Mouse (Mus musculus) Patski (cell line): ENCODE results near the gene Amigo2. TPM values are rescaled to one million over a fixed set of nuclear protein-coding genes. Genes with fewer than 3 reads are reported as not detected.
"Not testable (repeated sequence)": the region's sequence is repeated elsewhere in the genome, so short reads cannot be mapped to it uniquely, and the experiment has no call there.

Experiments
- ATAC-seq: fragments of 100-300 bp; one replicate; pipeline ENCODE4 v1.8.0; 2021
- CTCF ChIA-PET: fragments of 350-600 bp; sonication (Branson Sonifier 250); formaldehyde crosslinking; loops from one replicate; lab custom pipeline; 2022; ENCODE audit warnings: inconsistent platforms; lab: Charles Lee
- POLR2A ChIA-PET: fragments of 350-600 bp; sonication (Branson Sonifier 250); formaldehyde crosslinking; loops from one replicate; lab custom pipeline; 2022; ENCODE audit warnings: antibody characterized with exemption, inconsistent platforms; lab: Charles Lee
- DNase-seq: peaks from one replicate; pipeline ENCODE4 v3.0.0-alpha.2; 2011; ENCODE audit warnings: low read depth, low spot score
- H3K27me3 ChIP-seq: fragments of 371-371 bp; one replicate; pipeline ENCODE4 v1.5.1; 2021
- CTCF ChIP-seq: fragments of 100-300 bp; IDR thresholded peaks from one replicate; pipeline ENCODE4 v1.5.1; 2021
- in situ Hi-C: fragments of 300-500 bp; cut with MboI; formaldehyde crosslinking; loops from 3 replicates; pipeline ENCODE4 v1.11.1; 2018; ENCODE audit warnings: low pct_unique_long_range_greater_than_20kb, mixed read lengths
- polyA plus RNA-seq: library from polyadenylated mRNA; unstranded; gene quantifications from one replicate; pipeline ENCODE4 v1.2.3, GENCODE M21; 2021

The Amigo2 gene
- polyA plus RNA-seq, 1 experiment from 2014 or later = 4.5 TPM

DNA sequence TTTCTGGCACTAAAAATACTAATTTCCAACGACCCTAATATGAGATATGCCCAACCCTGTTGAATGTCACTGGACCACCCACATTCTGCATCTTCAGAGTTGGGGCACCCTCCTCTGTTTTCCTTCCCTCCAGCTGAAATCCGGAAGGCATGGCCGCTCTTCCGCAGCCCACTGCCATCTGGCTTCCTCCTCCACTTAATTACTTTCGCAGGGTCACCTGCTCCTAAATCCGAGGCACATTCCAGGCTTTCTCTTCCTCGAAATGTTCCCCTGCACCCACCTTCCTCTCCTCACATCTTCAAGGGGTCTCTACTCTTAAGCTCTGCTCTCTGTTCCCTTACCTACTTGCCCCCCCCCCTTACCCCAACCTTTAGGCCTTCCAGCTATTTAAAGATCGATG lies 23.1 kb downstream of the Amigo2 start:
- ChIA-PET POLR2A (no interaction called here), CTCF (no interaction called here)
- DNase-seq = no peak
- TF ChIP-seq CTCF = no peak
- H3K27me3 ChIP-seq = no peaks in the 10 kb centered on the region
- in situ Hi-C loops = no loop called here
- no peak for ATAC-seq

DNA sequence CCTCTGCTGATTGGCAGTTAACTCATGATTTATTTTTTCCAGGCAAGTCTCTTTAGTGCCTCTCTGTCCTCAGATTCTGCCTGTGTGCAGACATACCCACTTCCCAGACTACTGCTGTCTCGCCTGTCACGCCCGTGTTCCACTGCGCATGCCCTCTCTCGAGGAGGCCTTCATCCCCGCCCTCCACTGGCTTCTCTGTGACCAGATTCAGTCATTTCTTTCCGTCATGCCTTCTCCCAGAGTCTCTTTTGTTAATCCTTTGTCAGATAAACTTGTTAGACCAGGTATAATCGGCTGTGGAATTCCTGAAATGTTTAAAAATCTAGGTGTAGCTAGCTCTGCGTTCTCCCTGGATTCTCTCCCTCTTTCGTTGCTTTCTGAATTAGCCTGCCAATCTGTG lies 23.7 kb downstream of the Amigo2 start:
- ATAC-seq = no peak
- in situ Hi-C loops = no loop called here

DNA sequence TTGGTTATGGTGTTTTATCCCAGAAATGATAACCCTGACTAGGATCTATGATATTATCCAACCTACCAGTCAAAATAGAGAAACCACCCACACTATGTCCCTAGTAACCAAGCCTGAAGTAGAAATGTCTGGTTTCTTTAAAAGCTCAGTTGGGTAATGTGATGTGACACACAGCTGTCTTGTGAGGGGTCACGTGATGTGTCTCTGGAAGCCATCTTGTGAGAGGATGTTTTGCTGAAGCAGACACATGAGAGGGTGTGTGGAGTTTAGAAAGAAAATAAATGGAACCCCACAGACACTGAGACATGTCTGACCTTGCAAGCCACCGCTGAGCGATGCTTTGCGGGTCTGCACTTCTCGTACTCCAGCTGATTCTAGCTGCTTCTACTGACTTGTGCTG lies 30.2 kb downstream of the Amigo2 start:
- in situ Hi-C loops = no loop called here
- ChIA-PET POLR2A (no interaction called here), CTCF (no interaction called here)
- H3K27me3 ChIP-seq = peaks cover 2% of the 10 kb centered on the region
- no peak for DNase-seq
- ATAC-seq = no peak
- no peak for TF ChIP-seq CTCF

More for the DNA sequence above, 23.7 kb downstream of the Amigo2 start:
- no peak for TF ChIP-seq CTCF
- DNase-seq = no peak
- no peaks in the 10 kb centered on the region for H3K27me3 ChIP-seq
- ChIA-PET POLR2A (no interaction called here), CTCF (no interaction called here)

DNA sequence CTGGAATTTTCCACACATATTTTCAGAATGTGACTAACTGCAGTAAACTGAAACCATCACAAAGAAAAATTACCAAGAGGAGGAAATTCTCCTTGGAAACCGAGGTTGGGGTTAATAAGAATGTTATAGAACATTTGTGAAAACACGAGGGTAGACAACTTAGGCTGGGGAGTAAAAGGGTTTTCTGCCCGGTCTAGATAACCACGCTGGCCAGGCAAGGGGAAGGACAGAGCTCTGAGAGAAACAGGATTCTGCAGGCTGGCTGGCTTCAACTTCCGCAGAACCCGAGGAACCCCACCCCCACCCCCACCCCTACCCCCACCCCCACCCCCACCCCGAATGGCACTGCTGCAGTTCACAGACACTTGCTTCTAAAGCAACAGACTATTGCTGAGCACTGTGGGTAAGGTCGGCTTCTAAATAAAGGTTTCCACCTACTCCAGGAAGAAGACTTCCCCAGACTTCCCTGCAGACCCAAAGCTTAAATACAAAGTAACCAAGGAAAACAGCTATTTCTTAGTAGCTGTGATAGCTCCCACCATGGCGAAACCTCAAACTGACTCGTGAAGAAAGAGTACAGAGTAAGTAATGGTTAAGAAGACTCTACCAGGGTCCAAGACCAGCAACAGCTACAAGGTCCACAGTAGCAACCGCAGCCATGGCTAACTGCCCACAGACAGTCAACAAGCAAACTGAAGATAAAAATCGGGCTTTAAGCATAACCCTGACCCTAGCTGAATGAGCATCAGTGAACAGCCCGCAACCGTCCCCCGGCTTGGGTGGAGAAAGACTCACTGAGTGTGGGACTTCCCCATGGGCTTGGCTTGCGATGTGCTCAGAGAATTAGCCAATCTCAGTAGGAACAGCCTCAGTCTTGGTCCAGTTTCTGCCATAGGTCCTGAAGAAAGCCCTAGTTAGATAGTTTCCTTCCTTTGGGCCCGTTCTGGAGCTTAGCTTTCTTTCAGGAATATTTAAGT lies 34.3 kb downstream of the Amigo2 start:
- H3K27me3 ChIP-seq = peaks cover 12% of the 10 kb centered on the region
- TF ChIP-seq CTCF = no peak
- DNase-seq = no peak
- ChIA-PET POLR2A (no interaction called here), CTCF (no interaction called here)
- in situ Hi-C loops = no loop called here
- ATAC-seq = no peak

DNA sequence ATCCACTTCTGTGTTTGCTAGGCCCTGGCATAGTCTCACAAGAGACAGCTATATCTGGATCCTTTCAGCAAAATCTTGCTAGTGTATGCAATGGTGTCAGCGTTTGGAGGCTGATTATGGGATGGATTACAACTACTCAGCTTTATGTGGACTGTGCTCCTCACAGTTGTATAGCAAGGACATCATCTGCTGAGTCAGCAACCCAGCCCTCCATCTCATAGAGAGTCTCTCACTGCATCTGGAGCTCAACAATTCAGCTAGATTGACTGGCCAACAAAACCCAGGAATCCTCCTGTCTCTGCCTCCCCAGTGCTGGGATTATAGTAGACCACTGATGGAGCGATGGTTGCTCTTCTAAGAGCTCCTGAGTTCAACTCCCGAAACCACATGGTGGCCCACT lies 37.3 kb downstream of the Amigo2 start:
- in situ Hi-C loops, CTCF ChIA-PET: not testable (repeated sequence)

DNA sequence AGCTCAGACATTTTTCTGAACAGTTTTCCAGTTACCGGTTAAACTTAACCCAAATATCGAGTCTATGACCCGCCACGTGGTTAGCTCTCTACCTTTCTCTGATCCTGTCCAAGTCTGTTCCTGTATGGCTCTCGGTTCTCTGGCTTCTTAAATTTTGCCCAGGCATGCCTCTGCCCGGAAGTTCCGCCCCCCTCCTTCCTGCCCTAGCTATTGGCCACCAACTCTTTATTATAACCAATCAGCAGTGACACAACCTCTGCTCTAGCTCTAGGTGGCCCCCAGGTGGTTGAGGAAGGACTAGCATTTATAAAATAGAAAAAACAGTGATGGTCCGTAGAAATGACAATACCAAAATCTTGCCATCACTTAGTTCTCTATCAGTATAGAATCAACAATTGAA lies 40.6 kb downstream of the Amigo2 start:
- peak; percentile 28 for TF ChIP-seq CTCF
- ChIA-PET CTCF (interaction anchor here (1.7 kb wide), 1 partner anchor 12 kb away, joined by 5 read pairs; no protein-coding TSS in a partner anchor), POLR2A (no interaction called here)
- in situ Hi-C loops = no loop called here
- no peak for ATAC-seq
- H3K27me3 ChIP-seq = peaks cover 8% of the 10 kb centered on the region
- no peak for DNase-seq

More for the DNA sequence above, 37.3 kb downstream of the Amigo2 start:
- POLR2A ChIA-PET = interaction anchor here (0.5 kb wide), 1 partner anchor 226 kb away, joined by 4 read pairs; no protein-coding TSS in a partner anchor
- ATAC-seq, DNase-seq: not testable (repeated sequence)
- H3K27me3 ChIP-seq = peaks cover 12% of the 10 kb centered on the region

DNA sequence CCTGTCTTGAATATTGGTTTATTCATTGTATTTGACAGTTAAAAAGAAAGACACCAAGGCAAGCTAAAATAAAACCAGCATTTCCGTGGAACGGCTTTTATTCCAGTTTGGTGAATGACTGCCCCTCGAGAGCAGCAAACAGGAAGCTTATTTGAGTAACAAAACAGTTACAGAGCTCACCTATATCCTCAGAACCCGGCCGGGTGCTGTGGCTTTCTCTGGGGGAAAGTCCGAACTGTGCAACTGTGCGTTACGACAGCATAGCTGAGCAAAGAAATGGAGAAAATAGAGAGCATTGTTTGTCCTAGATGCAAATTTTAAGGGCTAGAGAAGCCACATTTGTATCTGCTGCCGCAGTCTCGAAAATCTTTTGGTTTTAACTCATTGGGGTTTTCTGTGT lies 41.3 kb downstream of the Amigo2 start:
- POLR2A ChIA-PET = no interaction called here
- CTCF ChIA-PET = interaction anchor here (1.7 to 2.2 kb wide), 2 partner anchors 12 kb away, joined by 5 to 6 read pairs; no protein-coding TSS in a partner anchor
- ATAC-seq = no peak
- DNase-seq = no peak
- no peak for TF ChIP-seq CTCF
- peaks cover 3% of the 10 kb centered on the region for H3K27me3 ChIP-seq
- in situ Hi-C loops = no loop called here

DNA sequence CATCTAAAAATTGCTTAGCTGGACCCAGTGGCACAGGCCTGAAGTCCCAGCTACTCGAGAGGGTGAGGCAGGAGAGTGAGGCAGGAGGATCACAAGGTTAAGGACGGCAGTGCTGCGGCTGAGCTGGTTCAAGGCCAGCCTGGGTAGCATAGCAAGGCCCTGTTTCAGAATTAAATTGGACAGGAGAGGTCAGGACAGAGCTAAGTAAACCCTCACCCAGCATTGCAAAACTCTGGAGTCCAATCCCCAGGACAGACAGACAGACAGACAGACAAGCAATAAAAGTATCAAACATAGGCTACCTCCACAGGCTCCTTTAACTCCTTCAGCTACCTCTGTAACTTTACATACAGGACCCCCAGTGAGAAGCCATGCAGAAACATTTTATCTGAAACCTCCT lies 42.2 kb downstream of the Amigo2 start:
- ATAC-seq (no peak), DNase-seq (no peak)
- H3K27me3 ChIP-seq = no peaks in the 10 kb centered on the region
- ChIA-PET POLR2A (no interaction called here), CTCF (interaction anchor here (1.1 to 2.2 kb wide), 2 partner anchors 11 to 31 kb away, joined by 3 to 6 read pairs; no protein-coding TSS in a partner anchor)
- in situ Hi-C loops = no loop called here
- TF ChIP-seq CTCF = no peak

DNA sequence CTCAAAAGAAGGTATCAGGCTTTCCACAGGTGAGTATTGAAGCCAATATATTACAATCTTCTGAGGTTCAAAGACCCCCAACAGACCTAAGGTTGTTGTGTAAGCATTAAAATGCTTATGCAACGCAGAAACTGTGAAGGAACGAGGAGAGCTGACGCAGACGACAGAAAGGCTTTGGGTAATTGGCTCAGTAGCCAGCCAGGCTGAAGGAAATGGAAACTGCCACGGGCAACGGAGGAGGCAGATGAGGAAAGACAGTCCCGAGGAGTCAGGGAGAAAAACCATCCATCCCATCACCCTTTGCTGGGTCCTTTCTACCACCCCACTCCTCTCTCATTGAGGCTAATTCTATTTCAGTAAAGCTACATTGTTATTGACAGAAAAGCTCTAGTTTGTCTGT lies 50.4 kb downstream of the Amigo2 start:
- in situ Hi-C loops = loop anchor here (5.0 kb wide), 2 partner anchors 41 to 471 kb away; no protein-coding TSS in a partner anchor
- CTCF ChIA-PET = interaction anchor here (0.7 to 1.2 kb wide), 2 partner anchors 14 to 39 kb away, joined by 3 read pairs; no protein-coding TSS in a partner anchor
- no peaks in the 10 kb centered on the region for H3K27me3 ChIP-seq
- TF ChIP-seq CTCF = no peak
- POLR2A ChIA-PET = interaction anchor here (0.6 kb wide), 1 partner anchor 52 kb away, joined by 6 read pairs; no protein-coding TSS in a partner anchor
- ATAC-seq (no peak), DNase-seq (no peak)

DNA sequence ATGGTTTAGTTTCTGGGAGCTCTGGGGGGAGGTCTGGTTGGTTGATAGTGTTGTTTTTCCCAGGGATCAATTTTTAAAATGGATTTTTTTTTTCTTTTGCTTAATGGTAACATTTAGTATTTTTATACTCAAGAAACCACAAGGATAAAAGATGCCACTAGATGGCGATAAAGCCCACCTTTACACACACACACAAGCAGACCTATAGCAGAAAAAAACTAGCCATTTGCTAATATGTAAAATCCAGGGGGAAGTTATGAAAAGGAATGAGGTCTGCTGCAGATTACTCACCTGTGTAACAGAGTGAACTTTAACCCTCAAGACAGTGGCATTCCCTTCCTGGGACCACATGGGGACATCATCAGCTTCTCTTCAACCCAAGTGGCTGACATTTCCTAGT lies 51.5 kb downstream of the Amigo2 start:
- POLR2A ChIA-PET = no interaction called here
- in situ Hi-C loops = loop anchor here (5.0 kb wide), 2 partner anchors 42 to 472 kb away; no protein-coding TSS in a partner anchor
- CTCF ChIA-PET = interaction anchor here (1.2 kb wide), 1 partner anchor 40 kb away, joined by 3 read pairs; no protein-coding TSS in a partner anchor
- ATAC-seq (peak; percentile 54), DNase-seq (no peak)
- peak; percentile 68 for TF ChIP-seq CTCF
- H3K27me3 ChIP-seq = no peaks in the 10 kb centered on the region

Other genes starting within 250 kb of the Amigo2 start
- gene Slc38a4, start 191.3 kb downstream of the Amigo2 start, polyA plus RNA-seq = 0.10 TPM
- gene Pced1b, start 180 bp downstream of the Amigo2 start, polyA plus RNA-seq = 10.7 TPM